Mouse (Mus musculus) kidney, postnatal 10 days (tissue): ENCODE results near the gene Slc16a11.

Experiments
- DNase-seq: peaks from one replicate; pipeline ENCODE4 v3.0.0; 2021; ENCODE audit warnings: mixed read lengths

Slc16a11 gene

DNA sequence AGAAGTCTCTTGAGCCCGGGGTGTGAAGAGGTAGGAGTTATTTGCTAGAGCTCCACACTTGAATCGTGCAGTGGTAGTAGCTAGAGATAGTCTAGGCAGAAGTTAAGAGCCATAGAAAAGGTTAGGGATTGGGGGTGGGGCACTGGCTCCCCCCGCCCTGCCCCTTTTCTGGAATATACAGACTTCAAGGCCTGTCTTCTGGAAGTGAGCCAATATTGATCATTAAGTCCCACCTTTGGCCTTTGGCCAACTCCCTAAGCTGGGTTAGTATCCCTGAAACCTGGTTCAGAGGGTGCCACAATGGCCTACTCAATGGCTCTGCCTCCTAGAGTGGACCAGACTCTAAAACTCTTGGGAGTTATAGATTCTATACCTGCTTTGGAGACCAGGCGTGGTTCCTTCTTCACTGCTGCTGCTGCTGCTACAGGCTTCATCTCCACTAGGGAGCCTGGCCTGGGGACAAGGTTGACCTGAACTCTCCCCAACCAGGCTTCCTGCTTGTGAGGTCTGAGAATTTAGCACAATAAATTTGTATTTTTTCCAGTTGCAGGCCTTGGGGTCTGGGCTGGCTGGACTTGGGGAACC is 15.2 kb downstream of the Slc16a11 start:
- no peak for DNase-seq

DNA sequence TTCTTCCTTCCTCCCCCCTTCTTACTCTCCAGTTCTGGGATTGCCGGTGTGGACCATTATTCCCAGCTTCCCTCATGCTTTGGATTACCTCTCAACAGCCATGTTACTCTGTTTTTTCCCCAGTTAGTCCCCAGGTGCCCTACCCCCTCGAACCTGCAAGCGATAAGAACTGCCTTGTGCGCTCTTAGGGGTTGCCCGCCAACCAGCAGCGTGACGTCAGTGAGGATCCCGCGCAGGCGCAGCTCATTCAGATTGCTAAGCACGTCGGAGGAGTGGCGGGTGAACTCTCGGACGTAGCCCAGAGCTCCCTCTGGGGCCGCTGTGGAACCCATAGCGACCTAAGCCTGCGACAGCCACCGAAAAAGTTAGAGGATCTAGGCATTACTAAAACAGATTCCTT is 16.3 kb downstream of the Slc16a11 start:
- DNase-seq = peak; percentile 93

DNA sequence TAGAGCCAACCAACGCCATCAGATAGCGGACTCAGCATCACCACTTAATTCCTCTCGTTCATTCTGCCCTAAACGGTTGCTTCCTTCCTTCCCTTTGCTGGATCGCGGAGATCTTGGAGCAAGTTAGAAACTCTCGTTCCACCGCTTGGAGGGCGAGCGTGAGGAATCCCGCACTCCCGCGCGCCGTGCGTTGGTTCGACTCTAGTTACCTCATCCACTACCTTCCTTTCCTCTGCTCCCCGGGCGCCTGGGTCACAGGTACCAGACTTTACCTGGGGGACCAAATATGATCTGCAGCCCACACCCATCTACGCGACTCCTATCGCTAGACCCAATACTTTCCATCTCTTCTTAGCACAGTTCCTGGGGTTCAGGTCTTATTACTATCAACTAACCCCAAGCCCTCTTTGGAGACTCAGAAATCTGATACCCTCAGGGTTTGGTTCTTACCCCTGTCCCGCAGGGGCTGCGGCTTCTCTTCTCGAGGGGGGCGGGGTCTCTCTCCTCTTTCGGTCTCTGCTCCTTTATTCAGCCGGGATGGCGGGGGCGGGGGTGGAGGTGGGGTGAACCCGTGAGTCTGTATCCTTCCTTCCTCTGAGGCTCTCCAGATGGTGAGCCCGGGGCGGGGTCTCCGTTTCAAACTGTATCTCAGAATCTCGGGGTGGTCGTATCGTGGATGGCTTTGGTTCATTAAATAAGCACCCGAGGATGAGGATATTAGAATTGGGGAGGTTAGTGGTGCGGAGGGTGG is 16.9 kb downstream of the Slc16a11 start, which contains the start of gene Bcl6b:
Gene Bcl6b, minus strand, starts transcription at position 539 of the 751 bp plus-strand sequence.
- peak; percentile 80 for DNase-seq

DNA sequence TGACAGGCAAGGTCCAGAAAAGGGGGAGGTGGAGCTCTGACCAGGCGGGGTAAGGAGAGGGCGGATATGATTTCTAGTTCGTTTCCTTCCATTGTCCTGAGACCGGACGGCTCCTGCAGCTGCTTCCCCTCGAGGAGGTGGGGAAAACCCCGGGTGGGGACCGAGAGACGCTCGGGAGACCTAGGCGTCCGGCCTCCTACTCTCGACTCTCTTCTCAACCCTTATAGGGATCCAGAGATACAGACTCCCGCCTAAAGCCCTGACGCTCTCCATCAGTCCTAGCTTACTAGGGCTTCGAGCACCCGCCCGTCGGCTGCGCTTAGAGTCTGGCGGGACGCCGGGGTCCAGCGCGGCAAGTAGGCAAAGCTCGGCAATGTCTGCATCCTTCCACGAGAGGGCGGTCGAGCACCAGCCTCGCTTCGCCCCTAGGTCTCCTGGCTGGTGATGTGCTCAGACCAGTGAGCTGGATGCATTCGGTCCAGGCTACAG is 17.7 kb downstream of the Slc16a11 start:
- peak; percentile 92 for DNase-seq

DNA sequence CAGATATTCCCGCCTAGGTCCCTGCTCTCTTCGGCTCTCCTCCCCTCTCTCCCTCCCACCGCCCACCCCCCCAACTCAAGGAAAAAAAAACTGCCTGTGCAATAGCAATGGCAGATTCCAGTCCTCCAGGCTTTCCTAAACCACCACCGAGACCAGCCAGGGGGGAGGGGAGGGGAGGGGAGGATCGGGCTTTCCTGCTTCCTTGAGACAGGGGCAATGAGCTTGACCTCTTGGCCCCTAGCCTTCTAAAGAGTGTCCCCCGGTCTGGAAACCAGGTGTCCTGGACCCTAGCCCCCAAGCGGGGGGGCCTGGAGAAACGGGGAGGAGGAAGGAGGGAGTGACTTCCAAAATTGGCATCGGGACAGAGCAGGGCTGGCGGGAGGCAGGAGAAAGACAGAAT is 20.0 kb downstream of the Slc16a11 start:
- peak; percentile 80 for DNase-seq

DNA sequence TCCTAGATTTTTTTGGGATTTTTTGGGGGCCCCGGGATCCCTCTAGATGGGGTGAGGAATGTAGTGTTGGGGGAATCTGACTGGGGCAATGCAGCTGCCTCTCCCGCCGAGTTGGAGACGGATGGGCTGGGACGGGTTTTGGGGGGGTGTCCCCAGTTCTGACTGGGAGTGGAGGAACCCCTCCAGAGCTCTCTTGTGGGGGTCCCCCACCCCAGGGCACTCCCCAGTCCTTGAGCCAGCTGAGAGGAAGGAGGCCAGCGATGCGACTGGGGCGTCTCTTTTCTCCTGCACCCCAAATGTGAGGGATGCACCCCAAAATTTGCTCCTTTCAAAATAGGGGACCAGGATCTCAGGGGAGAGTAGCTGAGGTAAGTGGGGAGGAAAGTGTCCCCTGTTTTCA is 20.5 kb downstream of the Slc16a11 start:
- DNase-seq = no peak

DNA sequence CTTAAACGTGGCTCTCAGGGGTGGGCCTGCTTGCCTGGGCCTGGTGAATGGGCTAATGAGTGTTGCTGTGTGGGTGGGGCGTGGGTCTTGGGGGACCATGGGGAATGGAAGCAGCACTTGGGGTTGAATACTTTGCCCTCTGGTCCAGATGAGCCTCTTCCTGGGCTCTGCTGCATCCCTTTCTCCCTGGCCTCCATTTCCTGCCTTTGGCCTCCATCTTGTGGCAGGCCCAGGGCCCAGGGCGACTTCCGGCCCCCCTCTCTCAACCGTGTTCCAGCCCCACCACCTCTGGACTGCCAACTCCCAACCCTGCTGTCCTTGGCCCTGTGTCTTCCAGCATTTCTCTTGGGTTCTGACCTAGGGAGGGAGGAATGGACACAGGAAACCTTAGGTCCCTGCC is 21.5 kb downstream of the Slc16a11 start:
- DNase-seq = peak; percentile 54

DNA sequence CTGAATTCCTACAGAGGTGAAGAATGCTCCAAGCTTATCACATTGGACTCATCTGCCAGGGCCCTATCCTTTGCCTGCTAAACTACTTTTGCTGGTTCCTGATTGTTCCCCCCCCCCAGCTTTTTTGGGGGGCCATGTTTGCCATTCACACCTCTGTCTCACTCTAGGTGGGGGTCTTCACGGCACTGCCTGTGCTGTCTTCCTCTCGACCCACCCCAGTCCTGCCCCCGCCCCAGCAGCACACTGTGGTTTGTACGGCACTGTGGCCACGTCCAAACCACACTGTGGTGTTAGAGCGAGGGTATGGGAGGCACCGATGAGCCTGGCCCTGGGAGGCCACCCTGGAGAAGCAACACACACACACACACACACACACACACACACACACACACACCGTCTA is 21.9 kb downstream of the Slc16a11 start:
- DNase-seq = no peak

DNA sequence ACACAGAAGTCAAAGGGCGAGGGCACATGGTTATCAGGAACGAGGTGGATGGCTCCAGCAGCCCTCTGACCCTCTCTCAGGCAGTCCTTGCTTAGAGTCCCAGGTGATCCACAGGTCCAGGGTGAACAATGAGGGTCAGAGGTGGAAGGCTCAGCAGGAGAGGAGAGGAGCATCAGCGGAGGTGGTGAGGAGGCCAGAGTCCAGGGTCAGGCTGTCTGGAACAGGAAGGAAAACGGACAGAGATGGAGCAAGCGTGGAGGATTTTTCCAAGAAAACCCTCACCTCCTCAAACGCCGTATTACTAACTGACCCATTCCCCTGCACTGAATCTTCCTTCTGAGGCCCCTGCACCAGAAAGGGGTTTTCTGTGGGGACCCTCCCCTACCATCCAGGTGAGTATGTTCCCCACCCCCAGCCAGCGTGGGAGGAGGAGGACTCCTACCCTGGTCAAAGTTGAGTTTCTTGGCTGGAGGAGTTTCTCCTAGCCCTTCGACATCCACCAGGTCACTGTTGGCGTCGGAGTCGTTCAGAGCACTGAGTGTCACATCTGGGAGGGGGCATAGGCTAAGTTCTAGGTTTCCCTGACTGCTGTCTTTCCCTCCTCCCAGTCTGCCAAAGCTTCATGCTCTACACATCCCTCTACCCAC is 22.8 kb downstream of the Slc16a11 start:
- no peak for DNase-seq

DNA sequence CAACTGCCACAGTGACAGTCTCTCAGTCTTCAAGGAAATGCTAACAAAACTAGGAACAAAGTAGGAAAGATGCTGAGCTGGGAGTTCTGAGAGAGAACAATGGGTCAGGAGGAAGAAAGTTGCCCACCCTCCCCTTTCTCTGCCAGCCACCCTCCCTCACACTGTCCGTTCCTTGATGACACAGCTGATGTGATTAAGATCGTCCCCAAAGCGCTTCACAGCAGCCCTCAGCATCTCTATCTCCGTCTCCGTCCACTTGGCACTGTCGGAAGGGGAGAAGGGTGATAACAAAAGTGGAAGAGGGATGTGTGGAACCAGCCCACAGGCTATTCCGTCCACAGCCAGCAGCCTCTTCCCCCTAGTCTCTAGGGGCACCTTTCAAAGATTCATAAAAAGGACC is 24.2 kb downstream of the Slc16a11 start:
- DNase-seq = no peak

DNA sequence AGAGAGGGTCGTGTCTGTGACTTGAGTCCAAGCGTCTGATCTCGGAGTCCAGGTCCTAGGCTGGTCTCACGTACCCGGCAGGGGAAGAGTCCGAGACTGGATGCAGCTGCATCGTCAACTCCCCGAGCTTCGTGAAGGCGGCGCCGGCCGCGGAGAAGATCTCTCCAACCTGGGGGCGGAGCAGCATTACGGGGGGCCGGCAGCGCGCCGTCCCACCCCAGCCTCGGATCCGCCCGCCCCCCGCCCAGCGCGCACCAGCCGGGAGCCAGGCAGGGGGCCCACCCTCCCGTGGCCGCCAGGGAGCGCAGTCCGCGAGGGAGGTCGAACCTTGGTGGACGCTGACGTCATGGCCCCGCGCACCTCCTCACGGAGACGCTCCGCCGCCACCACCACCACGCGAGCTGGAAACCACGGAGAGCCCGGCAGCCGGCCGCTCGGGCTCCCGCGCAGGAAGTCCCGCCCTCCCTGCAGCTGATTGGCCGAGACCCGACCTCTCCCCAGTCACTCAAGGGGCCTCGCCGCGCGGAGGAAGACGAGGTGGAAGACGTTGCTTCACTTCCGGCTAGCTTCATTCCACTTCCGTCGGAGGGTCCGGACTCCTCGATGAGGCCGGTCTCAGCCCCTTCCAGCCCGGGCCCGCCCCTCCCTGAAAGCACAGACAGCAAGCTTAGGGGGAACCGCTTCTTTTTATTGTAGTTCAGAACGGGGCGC is 25.1 kb downstream of the Slc16a11 start, which contains the start of gene 0610010K14Rik:
Gene 0610010K14Rik, minus strand, starts transcription at position 458 of the 711 bp plus-strand sequence.
- DNase-seq = peak; percentile 99

DNA sequence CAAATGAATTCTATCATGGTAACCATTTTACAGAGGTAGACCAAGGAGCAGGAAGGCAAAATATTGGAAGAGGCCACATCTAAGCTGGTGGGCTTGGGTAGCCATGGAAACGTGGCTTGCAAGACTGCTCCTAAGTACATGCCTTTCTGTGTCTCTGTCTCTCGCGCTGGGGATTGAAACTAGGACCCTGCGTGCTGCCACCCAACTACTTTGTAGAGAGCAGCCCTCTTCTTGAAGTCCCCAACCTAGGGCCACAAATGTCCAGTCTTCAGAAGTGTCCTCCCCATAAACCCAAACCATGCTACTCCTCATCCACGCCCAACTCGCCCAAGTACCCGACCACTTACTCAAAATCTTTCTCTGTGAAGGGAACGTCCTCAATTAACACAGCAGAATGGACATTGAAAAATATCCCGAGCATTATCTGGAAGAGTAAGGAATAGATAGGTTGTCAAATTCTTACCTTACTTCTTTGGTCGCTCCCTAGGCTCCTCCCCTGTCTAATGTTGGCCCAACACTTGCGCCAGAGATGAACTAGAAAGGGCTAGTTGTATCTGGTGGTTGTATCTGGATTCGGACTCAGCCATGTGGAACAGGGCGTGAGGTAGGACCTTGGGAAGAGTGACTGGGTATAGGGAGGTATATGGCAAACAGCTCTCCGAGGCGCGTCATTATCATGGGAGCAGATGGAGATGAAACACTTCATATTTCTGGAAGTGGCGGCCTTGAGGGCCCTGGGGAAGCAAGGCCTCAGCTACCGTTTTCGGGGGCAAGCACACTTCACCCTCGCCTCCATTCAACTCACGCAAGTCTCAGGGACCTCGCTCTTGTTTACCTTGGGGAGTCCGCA is 26.3 kb downstream of the Slc16a11 start:
- DNase-seq = peak; percentile 45

DNA sequence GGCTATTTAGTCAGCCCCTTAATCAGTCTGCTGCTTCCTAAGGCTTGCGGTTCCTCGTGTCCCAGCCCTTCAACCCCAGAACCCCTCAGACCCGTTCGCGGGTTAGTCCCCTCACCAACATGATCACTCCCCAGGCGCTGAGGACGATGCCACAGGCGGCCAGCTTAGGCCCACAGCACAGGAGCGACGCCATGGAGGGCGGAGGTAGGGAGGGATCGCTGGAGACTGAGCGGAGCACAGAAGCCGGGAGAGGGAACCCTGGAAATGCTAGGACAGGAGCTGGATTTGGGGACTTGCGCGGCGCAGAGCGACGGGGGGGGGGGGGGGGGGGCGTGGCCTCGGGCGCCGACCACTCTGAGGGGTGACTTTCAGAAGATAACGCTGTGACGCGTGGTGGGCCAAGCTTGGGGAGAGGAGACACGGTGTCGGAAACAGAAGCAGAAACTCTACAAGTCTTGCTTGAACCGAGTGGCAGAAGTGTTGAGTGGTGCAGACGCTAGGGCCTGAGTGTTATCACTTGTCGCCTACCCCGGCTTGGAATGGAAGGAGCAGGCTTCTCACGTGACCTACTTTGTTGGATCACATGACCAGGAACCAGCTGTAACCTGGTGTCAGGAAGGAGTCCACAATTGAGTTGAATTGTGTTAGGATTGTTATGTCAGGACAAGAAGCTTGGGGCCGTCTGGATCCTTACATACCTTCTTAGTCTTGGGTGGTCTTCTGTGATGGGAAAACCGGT is 27.2 kb downstream of the Slc16a11 start, which contains the start of the genes Gm21988 and Rnasek:
Gene Gm21988, minus strand, starts transcription at position 290 of the 739 bp plus-strand sequence.
Gene Rnasek, minus strand, starts transcription at position 302 of the 739 bp plus-strand sequence.
- peak; percentile 87 for DNase-seq

DNA sequence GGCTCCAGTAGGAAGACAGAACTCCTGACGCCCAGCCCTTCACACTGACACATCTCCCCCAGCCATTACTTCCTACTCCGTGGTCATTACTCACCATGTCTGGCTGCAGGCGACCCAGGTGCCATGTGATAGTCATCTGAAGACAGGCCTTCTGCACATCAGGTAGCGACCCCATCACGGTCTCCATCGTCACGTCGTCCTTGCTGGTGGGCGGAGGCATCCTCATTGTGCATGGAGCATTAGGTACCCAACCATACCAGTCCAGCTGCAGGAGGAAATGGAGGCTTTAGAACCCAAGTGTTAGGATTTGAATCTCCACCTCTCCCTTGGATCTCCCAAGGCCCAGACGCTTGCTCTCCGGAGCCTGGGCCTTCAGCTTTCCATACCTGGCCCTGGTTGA is 30.0 kb downstream of the Slc16a11 start:
- DNase-seq = no peak

DNA sequence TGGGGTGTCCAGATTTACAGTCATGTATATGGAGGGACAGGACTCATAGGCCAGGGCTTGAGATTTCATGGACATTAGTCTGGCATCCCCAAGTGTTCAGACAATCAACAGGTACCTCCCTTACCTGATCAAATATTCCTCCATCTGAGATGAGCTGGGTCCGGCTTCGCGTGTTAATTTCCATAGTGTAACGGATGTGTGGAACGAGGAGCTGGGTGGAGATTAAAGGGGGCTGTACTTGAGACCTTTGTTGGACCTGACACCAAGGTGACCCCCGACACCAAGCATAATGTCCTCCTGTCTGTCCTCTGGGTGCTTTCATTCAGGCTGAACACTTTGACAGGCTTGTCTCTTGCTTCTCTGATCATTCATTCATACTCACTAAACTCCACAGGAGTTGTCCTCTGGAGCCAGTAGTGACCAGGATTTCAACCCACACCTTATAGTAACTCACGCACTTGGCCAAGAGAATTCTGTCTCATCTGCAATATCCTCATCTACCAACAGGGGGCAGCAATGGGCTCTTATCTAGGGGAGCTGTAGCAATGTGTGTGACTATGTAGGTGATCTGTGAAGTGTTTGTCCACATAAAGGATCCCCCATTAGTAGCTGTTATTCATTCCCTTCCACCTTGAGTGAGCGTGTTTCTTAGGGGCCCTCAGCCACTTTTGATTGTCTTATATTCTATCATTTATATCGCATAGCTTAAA is 34.7 kb downstream of the Slc16a11 start:
- peak; percentile 81 for DNase-seq

DNA sequence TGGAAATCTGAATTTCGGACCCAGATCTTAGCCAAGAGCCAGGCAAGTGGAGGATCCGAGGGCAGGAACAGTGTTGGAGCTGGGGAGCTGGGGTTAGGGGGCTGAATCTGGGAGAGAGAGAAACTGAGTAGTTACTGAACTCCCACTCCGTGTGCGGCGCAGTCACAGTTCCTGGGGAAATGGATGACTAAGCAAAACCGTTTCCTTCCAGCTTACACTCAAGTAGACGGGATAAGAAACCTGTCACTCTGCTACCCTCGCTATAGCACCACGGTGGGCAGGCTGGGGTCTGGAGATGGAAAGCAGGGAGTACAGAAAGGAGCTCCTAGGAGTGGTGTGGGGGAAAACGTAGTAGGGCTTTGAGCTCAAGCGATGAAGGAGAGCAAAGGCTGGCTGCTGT is 37.6 kb downstream of the Slc16a11 start:
- no peak for DNase-seq

DNA sequence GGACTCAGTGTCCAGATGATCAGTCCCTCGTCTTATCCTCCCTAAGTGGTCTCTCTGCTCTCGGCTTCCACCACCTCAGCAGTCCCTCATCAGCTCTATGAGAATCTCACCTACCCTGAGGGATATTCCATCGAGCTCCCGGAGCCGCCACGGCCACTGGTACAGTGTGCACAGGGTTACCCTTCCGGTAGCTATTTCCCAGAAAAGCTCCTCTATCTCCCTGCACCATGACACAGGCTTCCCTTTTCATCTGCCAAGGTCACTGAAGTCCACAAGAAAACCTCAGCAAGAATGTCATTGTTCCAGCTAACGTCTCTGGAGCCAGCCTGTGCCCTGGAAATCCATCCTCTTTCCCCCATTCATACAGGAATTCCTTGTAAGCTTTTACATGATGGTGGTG is 39.3 kb downstream of the Slc16a11 start:
- DNase-seq = no peak

DNA sequence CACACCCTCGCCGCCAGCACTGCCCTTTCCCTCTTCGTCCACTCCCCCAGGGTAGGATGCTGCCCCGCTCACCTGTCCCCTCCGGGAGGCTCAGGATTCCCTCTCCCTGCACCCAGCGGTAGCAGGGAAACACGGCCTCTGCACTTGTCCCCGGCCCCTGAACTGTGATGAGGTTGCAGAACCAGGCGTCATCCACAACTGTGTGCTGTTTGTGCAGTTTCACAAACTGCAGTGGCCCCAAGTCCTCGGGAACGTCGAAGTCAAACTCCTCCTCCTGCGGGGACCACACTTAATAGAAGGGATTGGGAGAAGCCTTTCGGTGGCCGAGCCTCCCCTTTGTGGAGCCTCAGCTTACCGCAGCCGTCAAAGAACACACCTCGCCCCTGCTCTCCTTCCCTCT is 41.8 kb downstream of the Slc16a11 start:
- DNase-seq = no peak

DNA sequence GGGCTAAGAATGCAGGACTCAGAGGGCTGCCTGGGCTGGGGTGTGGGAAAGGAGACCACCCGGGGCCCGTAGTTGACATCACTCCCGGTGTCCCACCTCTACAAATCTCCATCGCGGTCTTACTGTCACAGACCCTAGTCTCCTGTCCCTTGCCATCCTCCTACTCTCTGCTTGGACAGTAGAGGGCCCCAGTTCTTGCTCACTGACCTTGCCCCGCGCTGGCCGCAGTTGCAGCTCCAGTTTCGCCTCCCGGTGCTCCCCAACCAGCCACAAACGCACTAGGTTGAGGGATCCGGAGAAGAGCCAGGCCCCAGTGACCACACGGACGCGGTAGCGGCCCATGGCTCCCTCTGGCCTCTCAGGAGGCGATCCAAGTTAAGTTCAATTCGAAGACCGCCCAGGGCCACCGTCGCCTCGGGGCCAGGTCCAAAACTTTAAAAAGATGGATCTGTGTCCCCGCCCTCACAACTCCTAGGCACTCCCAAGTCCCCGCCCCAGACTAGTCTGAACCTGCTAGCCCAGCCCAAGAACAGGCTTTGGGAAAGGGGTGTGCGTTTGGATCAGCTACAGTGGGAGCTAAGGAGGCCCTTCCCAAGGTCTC is 42.5 kb downstream of the Slc16a11 start, which contains the start of gene Alox12:
Gene Alox12, minus strand, starts transcription at position 423 of the 601 bp plus-strand sequence.
- DNase-seq = peak; percentile 70

DNA sequence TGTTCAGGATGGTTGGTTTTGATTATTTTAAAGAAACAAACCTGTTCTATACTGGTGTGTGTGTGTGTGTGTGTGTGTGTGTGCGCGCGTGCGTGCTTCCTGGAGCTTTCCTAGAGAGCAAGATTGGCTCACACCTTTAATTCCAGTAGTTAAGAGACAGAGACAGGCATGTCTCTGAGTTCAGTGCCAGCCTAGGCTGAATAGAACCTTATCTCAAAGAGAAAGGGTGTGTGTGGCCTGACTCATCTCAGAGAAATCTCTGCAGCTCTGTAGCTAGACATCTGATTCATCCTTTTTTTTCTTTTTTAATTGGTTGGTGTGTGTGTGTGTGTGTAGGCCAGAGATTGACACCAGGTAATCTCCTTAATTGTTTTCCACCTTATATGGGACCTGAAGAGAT is 46.5 kb downstream of the Slc16a11 start:
- DNase-seq = no peak
